Mouse (Mus musculus): ENCODE data around the gene Uba6.

GRCm38 (mm10) chr5:86065876-86066550 is 106.6 kb downstream of the Uba6 start:
- no peak for TF ChIP-seq CTCF (IDR thresholded peaks at IDR 0.05 in 2 of 3, conservative IDR thresholded peaks at IDR 0.05 in 1 of 3; ENCODE audit: control insufficient read depth in 1 of 3, insufficient read depth in 1 of 3, low read depth in 2 of 3, low read length in 3 of 3, poor library complexity in 1 of 3, severe bottlenecking in 1 of 3)
- no peak for TF ChIP-seq EP300 (IDR thresholded peaks at IDR 0.05; ENCODE audit: low read depth in 1 of 2, low read length in 2 of 2)
- TF ChIP-seq SMC3 (IDR thresholded peaks at IDR 0.05; ENCODE audit: low read depth, low read length): no peak
- peak; percentile 28 to 50; a peak in 2 of 4 replicates for TF ChIP-seq USF2 (IDR thresholded peaks at IDR 0.05; ENCODE audit: borderline replicate concordance in 1 of 2, insufficient read depth in 1 of 2, low read depth in 1 of 2, low read length in 2 of 2)
- TF ChIP-seq MAZ (IDR thresholded peaks at IDR 0.05; ENCODE audit: low read depth, low read length): no peak
- no peak for TF ChIP-seq POLR2A (IDR thresholded peaks at IDR 0.05; ENCODE audit: control insufficient read depth in 1 of 2, insufficient read depth in 1 of 2, low read depth in 1 of 2, low read length in 2 of 2, poor library complexity in 1 of 2)
- TF ChIP-seq RAD21 (IDR thresholded peaks at IDR 0.05; ENCODE audit: low read depth, low read length): no peak
- TF ChIP-seq ZC3H11A (IDR thresholded peaks at IDR 0.05; ENCODE audit: low read depth, low read length): no peak
- TF ChIP-seq ETS1 (IDR thresholded peaks at IDR 0.05; ENCODE audit: low read depth, low read length): no peak
- no peak for TF ChIP-seq E2F4 (IDR thresholded peaks at IDR 0.05; ENCODE audit: borderline replicate concordance, low read depth, low read length)
- TF ChIP-seq JUND (IDR thresholded peaks at IDR 0.05; ENCODE audit: low read depth, low read length): no peak
- TF ChIP-seq MAX (IDR thresholded peaks at IDR 0.05; ENCODE audit: low read length): peak; percentile 59
- TF ChIP-seq HCFC1 (IDR thresholded peaks at IDR 0.05; ENCODE audit: low read depth, low read length): no peak
- TF ChIP-seq MYC (IDR thresholded peaks at IDR 0.05; ENCODE audit: low read depth, low read length): peak; percentile 27; the same call in 1 of the 2 replicates
